Mouse (Mus musculus) adipocyte (in vitro differentiated cells): ENCODE measurements around the gene Gpr137c.

Source experiments
- DNase-seq: peaks from one replicate; pipeline ENCODE4 v3.0.0-alpha.2; 2016; ENCODE audit warnings: low spot score

Gene Gpr137c

DNA sequence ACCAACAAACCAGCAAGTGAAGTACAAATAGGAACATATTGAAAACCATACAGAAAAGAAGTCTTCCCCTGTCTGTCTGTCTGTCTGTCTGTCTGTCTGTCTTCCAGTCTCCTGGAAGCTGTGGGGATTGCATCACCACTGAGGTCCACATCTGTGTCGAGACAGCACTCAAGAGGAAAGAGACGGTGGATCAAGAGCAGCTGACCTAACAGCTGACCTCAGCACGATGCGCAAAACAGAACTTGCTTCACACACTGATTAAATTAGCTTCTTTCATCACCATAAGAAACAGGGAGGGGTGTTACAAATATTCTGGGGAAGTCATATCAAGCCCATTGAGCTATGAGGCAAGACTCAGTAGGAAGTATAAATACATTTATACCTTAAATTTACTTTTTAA, 72.1 kb downstream of the Gpr137c start:
- no peak for DNase-seq

DNA sequence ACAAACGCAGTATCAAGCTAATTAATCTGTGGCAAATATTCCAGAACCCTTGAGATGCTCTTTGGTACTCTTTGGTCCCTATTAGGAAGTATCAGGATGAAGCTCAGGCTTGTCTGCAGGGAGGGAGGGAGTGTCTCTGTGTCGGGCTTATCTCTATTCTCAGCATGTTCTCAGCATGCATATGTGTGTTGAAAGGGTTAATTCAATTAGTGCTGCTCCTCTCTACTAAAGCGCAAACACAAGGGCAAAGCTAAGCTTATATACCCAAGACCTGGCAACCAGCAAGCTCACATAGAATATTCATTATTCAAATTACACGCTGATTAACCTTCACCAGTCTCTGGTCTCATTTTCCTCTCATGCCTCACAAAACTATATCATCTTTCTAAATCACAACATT, 84.4 kb downstream of the Gpr137c start:
- DNase-seq = no peak

DNA sequence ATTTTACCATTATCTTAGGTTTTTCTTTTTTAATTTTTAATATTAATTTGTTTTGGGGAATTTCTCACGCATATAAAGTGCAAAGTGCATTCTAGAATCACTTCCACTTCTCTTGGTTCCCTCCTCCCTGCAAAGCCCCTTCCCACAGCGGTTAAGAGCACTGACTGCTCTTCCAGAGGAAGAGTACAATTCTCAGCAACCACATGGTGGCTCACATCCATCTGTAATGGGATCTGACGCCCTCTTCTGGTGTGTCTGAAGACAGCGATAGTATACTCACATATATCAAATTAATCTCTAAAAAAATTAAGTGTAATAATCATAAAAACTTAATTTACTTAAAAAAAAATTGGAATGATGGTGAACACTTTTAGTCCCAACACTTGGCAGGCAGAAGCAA, 84.9 kb downstream of the Gpr137c start:
- DNase-seq = no peak

DNA sequence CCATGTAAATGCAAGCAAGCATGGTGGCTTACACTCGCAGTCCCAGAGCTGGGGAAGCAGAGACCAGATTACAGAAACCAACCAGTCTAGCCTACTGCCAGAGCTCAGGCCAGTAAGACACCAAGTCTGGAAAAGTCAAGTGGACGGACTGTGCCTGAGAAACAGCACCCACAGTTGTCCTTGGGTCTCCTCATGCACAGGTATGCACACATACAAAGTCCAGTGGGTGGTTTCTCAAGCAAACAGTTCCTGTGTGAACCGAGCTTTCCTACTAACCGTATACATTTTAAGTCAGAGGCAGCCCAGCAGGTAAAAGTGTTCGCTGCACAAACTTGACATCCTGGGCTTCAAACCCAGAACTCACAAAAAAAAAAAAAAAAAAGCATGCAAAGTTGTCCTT, 86.3 kb downstream of the Gpr137c start:
- no peak for DNase-seq

DNA sequence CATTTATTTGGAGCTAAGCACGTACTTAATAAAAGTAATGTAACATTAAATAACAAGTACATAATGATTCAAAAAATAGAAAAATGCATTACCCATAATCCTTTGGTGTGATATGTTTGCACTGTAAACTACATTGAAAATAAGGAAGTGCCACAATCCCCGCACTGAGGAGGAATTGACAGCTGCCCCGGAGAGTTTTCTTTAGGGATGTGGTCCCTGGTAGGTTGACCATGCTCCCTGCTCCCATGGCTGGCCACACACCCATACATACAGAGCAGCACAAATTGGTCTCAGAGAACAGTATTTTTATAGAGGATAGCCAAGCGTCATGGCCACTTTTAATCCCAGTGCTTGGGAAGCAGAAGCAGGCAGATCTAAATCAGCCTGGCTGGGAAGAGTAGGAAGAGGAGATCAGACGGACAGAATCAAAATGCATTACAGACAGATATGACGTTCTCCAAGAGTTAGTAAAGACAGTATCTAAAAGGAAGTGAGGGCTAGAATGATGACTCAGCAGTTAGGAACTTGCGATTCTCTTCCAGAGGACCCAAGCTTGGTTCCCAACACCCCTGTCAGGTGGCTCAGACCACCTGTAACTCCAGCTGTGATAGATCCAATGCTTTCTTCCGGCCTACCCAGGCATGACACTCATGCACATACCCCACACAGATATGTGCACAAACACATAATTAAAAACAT, 88.3 kb downstream of the Gpr137c start:
- no peak for DNase-seq

DNA sequence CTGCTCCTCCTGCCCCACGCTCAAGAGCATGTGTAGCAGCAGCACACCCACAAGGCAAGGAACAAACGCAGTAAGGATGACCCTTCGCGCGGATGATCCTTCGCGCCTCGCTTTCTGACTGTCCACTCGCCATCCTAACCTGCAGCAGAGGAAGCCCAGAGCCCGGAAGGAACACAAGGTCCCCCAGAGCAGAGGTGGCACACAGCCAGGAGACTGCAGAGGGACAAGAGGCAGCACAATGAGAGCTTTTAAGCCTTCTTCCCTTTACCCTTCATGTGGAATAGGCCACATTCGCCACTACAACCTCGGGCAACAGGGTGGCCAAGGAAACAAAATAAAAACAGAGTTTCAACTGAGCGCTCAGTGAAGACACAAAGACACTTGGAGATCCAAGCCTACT, 90.1 kb downstream of the Gpr137c start:
- no peak for DNase-seq

DNA sequence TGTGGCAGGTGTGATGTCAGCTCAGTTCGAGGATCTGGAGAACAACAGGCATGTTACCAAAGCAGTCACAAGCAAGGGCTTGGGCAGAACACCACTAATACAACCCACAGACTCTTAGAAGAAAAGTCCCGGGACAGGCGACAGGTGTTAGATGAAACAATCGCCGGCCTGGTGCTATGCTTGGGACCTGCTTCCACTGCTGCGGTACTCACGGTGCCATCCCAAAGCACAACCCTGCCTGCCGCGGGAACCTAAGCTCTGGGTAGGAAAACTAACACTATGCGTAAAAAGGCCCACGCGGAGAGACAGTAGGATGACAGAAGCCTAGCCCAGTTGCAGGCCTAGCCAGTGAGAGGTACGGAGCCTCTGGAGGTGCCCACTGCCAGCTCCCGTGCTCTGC, 90.6 kb downstream of the Gpr137c start:
- DNase-seq = no peak

DNA sequence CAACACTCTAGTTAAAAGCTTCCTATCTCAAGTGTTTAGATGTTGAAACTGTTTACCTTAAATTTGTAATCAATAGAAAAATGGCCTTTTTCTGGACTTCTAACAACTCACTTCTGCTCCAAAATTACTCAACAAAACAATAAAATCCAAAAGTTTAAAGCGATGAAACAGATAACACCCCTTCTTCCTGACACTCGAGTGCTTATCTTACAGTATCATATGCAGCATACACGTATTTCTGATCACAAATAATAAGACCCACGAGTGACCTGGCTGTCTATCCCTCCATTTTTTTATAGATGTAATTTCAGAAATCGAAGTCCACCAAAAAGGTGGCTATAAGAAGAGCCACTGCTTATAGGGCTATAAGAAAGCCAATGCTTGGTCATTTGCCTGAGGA, 97.4 kb downstream of the Gpr137c start:
- DNase-seq = no peak

DNA sequence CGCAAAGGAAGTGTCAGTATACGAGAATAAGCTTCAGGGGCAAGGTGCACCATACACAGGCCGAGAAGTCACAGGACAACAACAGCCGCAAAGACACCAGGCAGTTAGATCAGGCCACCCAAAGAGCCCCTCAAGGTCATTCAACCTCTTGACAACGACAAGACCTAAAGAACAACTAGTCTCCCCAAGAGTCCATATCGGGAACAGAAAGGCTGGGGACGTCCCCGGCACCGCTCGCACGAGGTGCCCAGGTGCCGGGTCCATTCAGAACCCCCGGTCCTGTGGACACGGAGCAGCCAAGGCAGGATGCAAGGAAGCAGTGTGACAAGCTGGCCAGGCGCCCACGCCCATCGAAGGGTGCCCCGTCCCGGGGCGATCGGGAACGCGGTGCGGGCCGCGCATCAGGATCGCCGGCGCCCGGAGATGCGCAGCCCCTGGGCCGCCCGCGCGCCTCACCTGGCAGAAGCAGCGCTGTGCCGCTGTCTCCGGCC, 98.4 kb downstream of the Gpr137c start:
- peak; percentile 32 for DNase-seq

DNA sequence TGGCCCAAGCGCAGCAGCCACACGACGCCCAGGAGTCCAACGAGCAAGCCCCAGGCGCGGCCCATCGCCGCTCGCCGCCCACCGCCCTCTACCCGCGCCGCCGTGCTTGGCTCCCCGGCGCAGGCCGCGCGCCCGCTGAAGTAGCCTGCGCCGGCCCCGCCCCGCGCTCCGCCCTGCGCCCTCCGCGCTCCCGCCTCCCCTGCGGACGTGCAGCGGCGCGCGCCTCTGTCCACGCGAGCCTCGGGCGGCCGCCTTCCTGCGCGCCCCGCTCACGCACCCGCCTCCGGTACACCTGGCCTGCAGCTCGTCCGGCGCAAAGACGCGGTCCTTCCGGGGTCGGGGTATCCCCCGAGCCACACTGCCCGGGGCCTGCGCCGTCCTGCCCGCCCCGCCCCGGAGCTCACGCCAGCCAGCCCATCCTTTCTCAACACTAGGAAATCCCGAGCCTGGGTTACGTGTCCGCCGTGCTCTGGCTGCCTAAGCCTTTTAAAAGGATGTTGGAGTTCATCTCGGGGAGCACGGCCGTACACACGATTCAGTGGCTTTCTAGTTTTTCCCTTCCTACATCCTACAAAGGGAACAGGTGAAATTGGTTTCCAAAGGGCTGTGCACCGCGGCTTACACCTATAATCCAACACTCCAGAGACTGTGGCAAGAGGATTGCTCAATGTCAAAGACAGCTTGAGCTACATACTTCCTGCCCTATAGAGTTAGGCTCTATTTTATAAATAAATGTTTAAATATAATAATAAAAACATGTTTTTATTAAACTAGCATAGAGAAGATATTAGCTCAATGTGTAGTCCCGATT, 99.1 kb downstream of the Gpr137c start, which contains the start of gene Ero1l:
Ero1l (minus strand) TSS at position 346 of the 811 bp plus-strand sequence.
- peak; percentile 74 for DNase-seq

DNA sequence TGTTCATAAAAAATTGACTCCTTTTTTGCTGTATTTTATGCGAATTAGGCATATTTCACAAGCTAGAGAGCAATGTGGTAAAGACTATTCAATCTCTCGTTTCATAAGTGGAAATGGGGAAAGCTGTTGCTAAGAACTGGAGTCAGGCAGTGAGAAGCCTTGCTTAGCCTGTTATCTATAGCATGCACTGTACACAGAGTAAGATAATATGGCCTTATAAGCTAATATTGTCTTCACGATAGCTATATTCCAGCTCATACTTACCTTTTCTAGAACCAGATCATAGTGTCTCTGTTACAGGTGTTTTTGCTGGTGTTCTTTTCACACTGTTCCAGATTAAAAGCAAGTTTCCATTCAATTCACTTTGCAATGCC, 99.7 kb downstream of the Gpr137c start:
- no peak for DNase-seq

DNA sequence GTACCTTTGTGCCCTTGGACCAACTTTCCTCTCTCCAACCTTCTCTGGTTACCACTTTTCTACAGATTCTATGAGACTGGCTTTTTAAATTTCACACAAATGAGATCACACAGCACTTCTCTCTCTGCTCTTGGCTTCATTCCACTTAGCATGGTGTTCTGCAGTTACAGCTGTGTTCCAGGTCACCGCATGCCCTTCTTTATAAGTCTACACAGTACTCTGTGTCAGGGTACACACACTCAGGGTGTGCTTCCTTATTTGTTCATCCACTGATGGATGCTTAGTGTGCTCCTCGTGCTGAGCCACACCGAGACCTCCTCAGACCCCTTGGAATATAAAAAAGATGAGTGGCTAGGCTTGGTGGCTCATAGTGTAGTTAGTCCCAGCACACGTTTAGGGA, 100.6 kb downstream of the Gpr137c start:
- peak; percentile 19 for DNase-seq

DNA sequence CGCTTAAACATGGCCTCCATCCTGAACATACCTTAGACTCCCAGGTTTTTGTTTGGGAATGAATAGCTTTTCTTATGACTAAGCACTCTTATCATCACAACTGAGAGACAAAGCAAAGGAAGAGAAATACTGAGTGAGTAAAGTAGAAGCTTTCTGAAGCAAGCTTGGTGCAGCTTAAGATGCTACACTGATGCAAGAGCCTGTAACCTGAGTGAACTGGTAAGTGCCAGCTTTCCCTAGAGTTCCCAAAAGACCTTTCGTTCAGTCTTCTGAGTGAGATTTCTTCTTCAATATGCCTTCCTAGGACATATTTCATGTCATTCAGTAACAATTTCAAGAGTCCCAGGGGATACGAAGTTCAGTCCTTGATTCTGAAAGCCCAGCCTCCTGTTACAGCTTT, 101.5 kb downstream of the Gpr137c start:
- DNase-seq = peak; percentile 68

DNA sequence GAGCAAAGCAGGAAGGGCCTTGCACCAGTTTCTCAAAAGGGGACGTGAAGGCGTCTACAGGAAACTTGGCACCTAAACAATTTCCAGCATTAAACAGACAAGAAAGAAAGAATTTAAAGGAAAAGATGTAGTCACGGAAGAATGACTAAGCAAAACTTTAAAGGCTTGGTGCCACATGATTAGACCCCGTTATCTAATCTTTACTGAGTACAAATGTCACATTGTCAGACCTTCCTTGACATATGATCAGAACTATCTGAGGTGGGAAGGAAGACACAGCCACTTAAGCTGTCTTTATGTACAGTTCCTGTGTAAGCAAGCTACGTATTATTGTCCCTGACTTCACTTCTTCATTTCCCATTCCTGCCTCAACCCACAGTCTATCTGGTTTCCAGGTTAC, 102.1 kb downstream of the Gpr137c start:
- no peak for DNase-seq

DNA sequence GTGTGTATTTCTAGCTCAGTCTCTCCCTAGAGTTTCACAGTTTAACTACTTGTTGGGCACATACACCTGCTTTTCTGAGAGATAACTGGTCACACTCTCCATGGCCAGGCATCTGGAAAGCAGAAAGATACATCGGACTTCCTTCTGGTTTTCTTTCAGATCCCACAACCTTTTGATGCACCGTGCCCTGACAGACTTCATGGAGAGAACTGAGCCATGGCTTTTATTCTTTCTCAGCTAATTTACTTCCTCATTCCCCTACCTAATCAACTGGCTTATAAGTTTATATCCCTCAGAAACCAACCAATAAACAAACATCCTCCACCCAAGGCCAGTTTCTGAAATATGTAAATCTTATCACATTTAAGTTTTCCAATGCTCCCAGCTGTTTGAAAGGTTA, 102.9 kb downstream of the Gpr137c start:
- no peak for DNase-seq

DNA sequence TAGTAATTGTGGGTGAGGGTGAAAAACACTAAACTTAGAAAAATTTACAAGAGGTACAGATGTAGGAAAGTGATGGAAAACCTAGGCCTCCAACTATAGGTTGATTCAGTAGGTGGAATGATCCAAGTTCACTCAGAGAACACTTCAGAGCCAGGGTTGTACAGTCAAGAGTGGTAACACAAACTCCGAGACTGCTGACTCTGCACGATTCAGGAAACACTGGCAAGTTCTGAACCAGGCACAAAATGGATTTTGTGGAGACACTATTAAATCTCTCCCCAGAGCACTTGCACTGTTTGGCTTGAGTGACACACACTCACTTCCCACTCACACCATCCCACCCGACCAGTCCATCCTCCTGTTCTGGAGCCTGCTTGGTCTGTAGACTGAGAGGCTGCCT, 103.8 kb downstream of the Gpr137c start:
- no peak for DNase-seq

DNA sequence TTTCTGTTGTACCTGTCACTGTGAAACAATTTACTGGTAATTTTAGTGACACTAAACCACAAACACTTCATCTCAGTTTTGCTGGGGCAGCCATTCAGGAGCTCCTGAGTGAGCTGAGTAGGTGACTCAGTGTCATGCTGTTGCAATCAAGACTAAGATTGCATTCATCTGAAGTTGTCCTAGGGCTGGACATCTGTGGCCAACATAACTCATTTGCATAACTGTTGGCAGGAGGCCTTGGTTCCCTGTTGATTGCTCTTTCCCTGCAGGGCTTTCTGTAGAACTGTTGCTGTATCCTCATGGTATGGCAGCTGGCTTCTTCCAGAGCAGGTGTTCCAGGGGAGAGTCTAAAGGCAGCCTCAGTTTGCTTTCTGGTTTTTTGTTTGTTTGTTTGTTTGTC, 106.0 kb downstream of the Gpr137c start:
- DNase-seq = peak; percentile 82

DNA sequence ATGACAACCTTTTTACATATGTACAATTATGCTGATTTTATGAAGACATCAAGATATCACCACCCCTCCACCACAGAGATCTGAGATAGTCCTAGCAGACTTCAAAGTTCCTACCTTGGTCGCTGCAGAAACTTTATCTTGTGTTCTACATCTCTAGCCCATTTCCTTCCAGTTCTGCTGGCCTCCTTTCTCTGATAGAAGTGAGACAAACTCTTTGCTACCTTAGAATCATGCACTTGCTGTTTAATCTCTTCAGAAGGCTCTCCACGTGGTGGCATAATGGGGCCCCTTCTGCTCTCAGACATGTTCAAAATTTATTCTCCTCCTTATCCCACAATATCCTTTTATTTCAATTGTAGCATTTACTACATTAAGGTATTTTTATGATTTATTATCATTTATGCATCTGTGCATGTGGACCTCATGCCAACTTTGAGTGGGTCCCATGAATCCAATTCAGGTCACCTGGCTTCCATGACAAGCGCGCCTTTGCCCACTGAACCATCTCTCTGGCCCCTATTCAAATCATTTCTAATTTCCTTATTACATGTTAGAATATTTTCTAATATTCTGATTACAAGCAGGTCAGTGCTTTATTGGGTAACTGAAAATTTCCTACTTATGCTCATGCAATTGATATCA, 108.7 kb downstream of the Gpr137c start:
- DNase-seq = no peak

DNA sequence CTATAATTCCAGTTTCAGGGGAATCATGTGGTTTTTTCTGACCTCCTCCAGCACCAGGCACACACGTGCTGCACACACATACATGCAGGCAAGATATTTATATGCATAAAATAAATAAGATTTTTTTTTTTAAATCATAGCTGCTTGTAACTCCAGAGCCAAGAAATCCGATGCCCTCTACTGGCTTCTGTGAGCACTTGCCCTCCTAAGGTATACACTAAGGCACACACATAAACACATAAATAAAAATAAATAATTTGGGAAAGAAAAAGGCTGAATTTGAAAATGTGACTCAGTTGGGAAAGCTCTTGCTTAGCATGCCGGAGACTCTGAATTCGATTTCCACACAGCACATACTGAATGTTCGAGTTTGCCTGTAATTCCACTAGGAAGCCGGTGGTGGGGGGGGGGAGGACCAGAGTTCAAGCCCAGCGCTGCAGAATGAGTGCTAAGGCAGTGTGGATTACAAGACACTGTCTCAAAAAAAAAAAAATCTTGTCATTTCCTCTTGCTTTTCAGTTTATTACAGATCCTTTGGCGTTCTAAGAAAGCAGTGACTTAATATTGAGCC, 109.6 kb downstream of the Gpr137c start:
- DNase-seq = no peak

DNA sequence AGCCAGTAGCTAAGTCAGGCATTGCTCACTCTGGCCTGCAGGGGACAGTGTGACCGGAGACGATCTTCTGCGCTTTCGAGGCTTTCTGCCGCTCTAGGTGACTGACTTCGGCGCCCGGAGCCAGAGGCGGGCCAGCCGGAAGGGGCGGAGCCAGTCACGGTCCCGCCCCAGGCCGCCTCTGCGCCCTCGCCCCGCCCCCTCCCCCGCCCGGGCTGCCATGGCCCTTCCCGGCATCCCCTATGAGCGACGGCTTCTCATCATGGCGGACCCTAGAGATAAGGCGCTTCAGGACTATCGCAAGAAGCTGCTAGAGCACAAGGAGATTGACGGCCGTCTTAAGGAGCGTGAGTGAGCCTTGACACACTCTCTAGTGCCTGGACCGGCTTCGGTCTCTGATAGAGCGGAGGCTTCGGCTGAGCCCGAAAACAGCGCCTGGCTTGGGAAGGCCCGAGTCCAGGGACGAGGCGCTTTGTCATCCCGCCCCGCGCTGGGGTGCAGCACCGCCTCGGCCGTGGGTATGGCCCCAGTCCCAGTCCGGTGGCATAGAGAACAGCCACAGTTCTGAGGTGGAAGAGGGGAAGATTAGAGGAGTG, 110.2 kb downstream of the Gpr137c start, which contains the start of gene Psmc6:
Psmc6 (plus strand) TSS at position 200 of the 593 bp plus-strand sequence.
- peak; percentile 90 for DNase-seq
